Mouse (Mus musculus) urinary bladder, adult 2 months (tissue): ENCODE results near the gene Nploc4. TPM values are rescaled to one million over a fixed set of nuclear protein-coding genes. Genes with fewer than 3 reads are reported as not detected.
A peak's percentile ranks its signal among the peaks of the same experiment; 100 is the strongest.

Experiments used
- DNase-seq: peaks from one replicate; pipeline ENCODE4 v3.0.0; 2022; ENCODE audit warnings: low spot score
- polyA plus RNA-seq: library from polyadenylated mRNA; depleted of rRNA; stranded (reverse); fragments of >200 nt; gene quantifications from 2 replicates; pipeline ENCODE4 v1.2.3, GENCODE M21; 2012

Gene Nploc4
- polyA plus RNA-seq, 1 experiment, result 40.6 TPM

- peak; percentile 77 for DNase-seq
These were observed 58.6 kb downstream of the Nploc4 start, which contains the start of gene Faap100 for GRCm38 (mm10) chr11:120378611-120379540. Gene Faap100, minus strand, starts transcription at chr11:120378764.

GRCm38 (mm10) chr11:120378031-120378610 lies 59.4 kb downstream of the Nploc4 start:
- peak; percentile 57 for DNase-seq

GRCm38 (mm10) chr11:120377337-120377736 lies 60.2 kb downstream of the Nploc4 start:
- DNase-seq, result no peak

GRCm38 (mm10) chr11:120376302-120377160 lies 61.0 kb downstream of the Nploc4 start:
- no peak for DNase-seq

GRCm38 (mm10) chr11:120375324-120375723 lies 62.2 kb downstream of the Nploc4 start:
- DNase-seq, result no peak

GRCm38 (mm10) chr11:120373820-120374586 lies 63.5 kb downstream of the Nploc4 start:
- no peak for DNase-seq

GRCm38 (mm10) chr11:120373025-120373424 lies 64.5 kb downstream of the Nploc4 start:
- no peak for DNase-seq

GRCm38 (mm10) chr11:120369656-120370055 lies 67.9 kb downstream of the Nploc4 start:
- DNase-seq, result no peak

GRCm38 (mm10) chr11:120366443-120367027 lies 71.0 kb downstream of the Nploc4 start:
- no peak for DNase-seq

- DNase-seq, result no peak
These were observed 74.6 kb downstream of the Nploc4 start for GRCm38 (mm10) chr11:120362891-120363290.

GRCm38 (mm10) chr11:120361295-120361694 lies 76.2 kb downstream of the Nploc4 start, which contains the start of gene Fscn2:
Gene Fscn2, plus strand, starts transcription at chr11:120361534.
- no peak for DNase-seq

GRCm38 (mm10) chr11:120360755-120361154 lies 76.8 kb downstream of the Nploc4 start:
- no peak for DNase-seq

GRCm38 (mm10) chr11:120360062-120360461 lies 77.4 kb downstream of the Nploc4 start:
- no peak for DNase-seq

- DNase-seq, result no peak
These were observed 78.1 kb downstream of the Nploc4 start for GRCm38 (mm10) chr11:120359391-120359790.

GRCm38 (mm10) chr11:120357791-120358401 lies 79.6 kb downstream of the Nploc4 start:
- DNase-seq, result no peak

GRCm38 (mm10) chr11:120356900-120357299 lies 80.6 kb downstream of the Nploc4 start:
- DNase-seq, result no peak

GRCm38 (mm10) chr11:120356319-120356840 lies 81.1 kb downstream of the Nploc4 start:
- no peak for DNase-seq

GRCm38 (mm10) chr11:120355277-120356039 lies 82.0 kb downstream of the Nploc4 start:
- DNase-seq, result no peak
